Mouse (Mus musculus): ENCODE measurements at regions not wholly inside any gene's neighbourhood (a gene's known extent, or its start where the extent isn't known, plus 50 kb on each side); places are given as distances from the start of the nearest gene placed in this dataset.

DNA sequence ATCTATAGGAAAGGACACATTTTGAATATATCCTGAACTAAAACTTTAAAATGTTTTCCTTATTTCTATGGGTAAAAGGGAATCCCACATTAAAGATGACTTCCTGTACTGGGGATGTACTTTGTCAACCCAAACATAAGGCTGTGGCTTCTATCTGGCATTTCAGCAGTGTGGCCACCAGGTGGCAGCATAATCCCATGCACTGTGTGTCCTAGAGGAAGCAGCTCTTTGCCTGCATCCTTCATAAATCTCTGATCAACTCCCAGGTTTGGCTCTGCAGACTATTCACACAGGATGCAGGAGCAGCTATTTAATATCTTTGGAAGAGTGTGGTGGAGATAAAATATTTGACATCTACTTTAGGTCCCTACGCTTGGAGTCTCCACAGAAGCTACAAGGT lies 59.1 kb downstream of the Bmp15 start:
- peak; percentile 71 to 76 for DNase-seq

DNA sequence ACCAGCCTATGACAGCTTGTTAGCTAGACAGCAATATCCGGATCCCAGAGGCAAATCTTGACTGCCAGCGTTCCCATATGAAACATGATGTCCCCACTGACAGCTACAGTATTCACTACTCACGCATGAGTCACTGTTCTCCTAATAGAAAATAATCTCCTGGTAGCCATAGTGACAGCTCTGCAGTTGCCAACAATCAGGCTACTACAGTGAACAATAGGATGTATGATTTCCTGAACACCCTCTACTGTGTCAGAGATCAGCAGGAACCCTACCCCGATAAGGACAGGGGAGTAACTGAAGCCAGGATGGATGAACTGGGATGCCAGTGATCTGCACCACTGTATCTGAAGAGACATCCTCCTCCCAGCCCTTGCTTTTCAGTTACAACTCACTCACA lies 62.0 kb downstream of the Bmp15 start:
- peak in 1 of 2 experiments; percentile 14 for DNase-seq

DNA sequence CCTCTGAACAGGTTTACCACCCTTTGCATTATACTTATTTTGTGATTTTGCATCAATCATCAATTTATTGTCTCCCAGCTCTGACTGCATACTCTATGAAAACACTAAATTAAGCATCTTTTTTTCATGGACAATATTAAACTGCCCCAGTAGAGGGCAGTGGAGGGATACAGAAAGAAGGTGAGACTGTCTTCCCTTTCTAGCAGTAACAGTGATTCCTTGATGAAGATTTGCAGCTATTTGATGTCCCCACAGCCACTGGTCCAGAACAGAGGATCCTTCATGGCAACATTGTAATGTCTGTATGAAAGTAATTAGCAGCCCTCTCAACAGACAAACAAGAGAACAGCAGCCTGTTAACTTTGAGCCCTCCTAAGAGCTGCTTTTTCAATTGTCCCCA lies 66.5 kb downstream of the Bmp15 start:
- DNase-seq = no peak

DNA sequence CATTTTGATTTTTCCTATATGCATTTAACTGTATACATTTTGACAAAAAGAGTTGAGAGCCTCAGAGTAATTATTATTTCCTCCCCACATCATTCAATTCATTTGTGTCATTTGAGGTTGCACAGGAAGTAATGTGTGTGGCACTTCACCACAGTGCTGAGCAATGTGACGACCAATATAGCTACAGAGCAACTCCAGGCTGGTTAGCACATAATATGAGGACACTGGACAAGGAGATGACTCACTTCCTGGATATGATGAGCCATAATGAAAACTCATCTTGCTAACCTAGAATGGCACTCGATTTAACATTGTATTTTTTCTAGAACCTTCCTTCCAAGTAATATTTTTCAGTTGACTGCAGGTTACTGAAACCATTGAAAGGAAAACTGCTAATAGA lies 67.6 kb downstream of the Bmp15 start:
- no peak for DNase-seq
